Mouse (Mus musculus) lung, adult 2 months (tissue): ENCODE measurements around the gene Gtf2f2.

Experiments used
- CTCF ChIP-seq: fragments of 200-500 bp; IDR thresholded peaks from 2 replicates; pipeline ENCODE4 v1.5.1; 2011; ENCODE audit warnings: mild to moderate bottlenecking, low read length, control low read depth; ENCODE audit not compliant: insufficient read depth
- POLR2A ChIP-seq: fragments of 200-500 bp; IDR thresholded peaks from 2 replicates; pipeline ENCODE4 v1.6.1; 2011; ENCODE audit warnings: low read depth, mild to moderate bottlenecking, control low read depth, low read length, borderline replicate concordance; ENCODE audit errors: extremely low read depth

DNA sequence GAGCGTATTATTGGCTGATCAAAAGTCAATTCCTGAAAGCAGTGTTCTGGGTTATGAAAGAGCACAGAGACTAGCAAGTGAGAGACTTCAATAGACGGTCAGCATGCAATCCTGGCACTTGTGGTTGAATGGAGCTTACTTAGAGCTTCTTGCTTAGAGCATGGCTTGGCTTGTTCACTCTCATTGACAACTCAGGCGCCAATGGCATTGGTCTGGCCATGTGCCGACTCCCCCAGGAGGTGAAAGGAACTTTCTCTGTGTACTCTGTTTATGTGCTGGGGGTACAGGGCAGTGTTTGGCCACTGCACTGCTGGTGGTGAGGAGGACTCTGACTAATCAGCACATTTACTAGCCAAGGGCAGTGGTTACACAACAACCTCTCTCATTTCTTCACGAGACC is 48.8 kb upstream of the Gtf2f2 start:
- no peak for TF ChIP-seq CTCF
- no peak for TF ChIP-seq POLR2A
